Mouse (Mus musculus) ES-E14 (cell line): ENCODE measurements at regions not wholly inside any gene's neighbourhood (a gene's known extent, or its start where the extent isn't known, plus 50 kb on each side); places are given as distances from the start of the nearest gene placed in this dataset.
A peak's percentile ranks its signal among the peaks of the same experiment; 100 is the strongest.

Experiments used
- DNase-seq: peaks from one replicate; pipeline ENCODE4 v3.0.0-alpha.2; 2013; ENCODE audit warnings: low read depth, low spot score
- H3K27ac ChIP-seq: 2 replicates; pipeline ENCODE4 v1.5.1; 2012; ENCODE audit warnings: low read depth, mild to moderate bottlenecking, low read length, moderate library complexity, mixed read lengths; ENCODE audit not compliant: poor library complexity, insufficient read depth, severe bottlenecking
- H3K36me3 ChIP-seq: 2 replicates; pipeline ENCODE4 v1.6.1; 2012; ENCODE audit warnings: mild to moderate bottlenecking, low read length, moderate library complexity, mixed read lengths; ENCODE audit not compliant: control insufficient read depth, poor library complexity, insufficient read depth, severe bottlenecking
- H3K4me1 ChIP-seq, 2 experiments: fragments of 150-350 bp in 1 of 2; sonication (generic) in 1 of 2; 2 replicates each; pipeline ENCODE4 v1.6.1; 2012; ENCODE audit warnings: low read length in 2 of 2, mild to moderate bottlenecking in 1 of 2, mixed read lengths in 1 of 2; ENCODE audit not compliant: control insufficient read depth in 2 of 2, insufficient read depth in 2 of 2, poor library complexity in 1 of 2
- H3K4me3 ChIP-seq, 2 experiments: fragments of 150-350 bp in 1 of 2; sonication (generic) in 1 of 2; 2 replicates each; pipeline ENCODE4 v1.5.1; 2012; ENCODE audit warnings: low read length in 2 of 2, low read depth in 1 of 2, mild to moderate bottlenecking in 1 of 2, mixed read lengths in 1 of 2; ENCODE audit not compliant: insufficient read depth in 1 of 2, poor library complexity in 1 of 2, severe bottlenecking in 1 of 2
- H3K9ac ChIP-seq: 2 replicates; pipeline ENCODE4 v1.6.1; 2012; ENCODE audit warnings: low read depth, mild to moderate bottlenecking, low read length, mixed read lengths; ENCODE audit not compliant: poor library complexity, insufficient read depth, severe bottlenecking
- H3K9me3 ChIP-seq: fragments of 150-350 bp; sonication (generic); 2 replicates; pipeline ENCODE4 v1.6.1; 2012; ENCODE audit warnings: low read depth, mild to moderate bottlenecking, low read length; ENCODE audit not compliant: control insufficient read depth, insufficient read depth
- CHD2 ChIP-seq: IDR thresholded peaks from 2 replicates; pipeline ENCODE4 v1.6.1; 2014; ENCODE audit warnings: mild to moderate bottlenecking, low read depth, low read length, inconsistent platforms
- HCFC1 ChIP-seq: IDR thresholded peaks from 2 replicates; pipeline ENCODE4 v1.6.1; 2012; ENCODE audit warnings: low read length, inconsistent platforms, borderline replicate concordance; ENCODE audit not compliant: insufficient read depth
- MAFK ChIP-seq: IDR thresholded peaks from 2 replicates; pipeline ENCODE4 v1.6.1; 2014; ENCODE audit warnings: mild to moderate bottlenecking, low read depth, low read length, inconsistent platforms; ENCODE audit not compliant: insufficient read depth
- ZC3H11A ChIP-seq: IDR thresholded peaks from 2 replicates; pipeline ENCODE4 v1.6.1; 2012; ENCODE audit warnings: low read depth, mild to moderate bottlenecking, inconsistent platforms, low read length, borderline replicate concordance
- ZNF384 ChIP-seq: IDR thresholded peaks from 2 replicates; pipeline ENCODE4 v1.6.1; 2012; ENCODE audit warnings: low read depth, low read length, inconsistent platforms
- in situ Hi-C, 2 experiments: fragments of 600-800 bp; cut with MboI; formaldehyde crosslinking; loops; one replicate each; pipeline ENCODE4 v1.15.1; 2025; ENCODE audit warnings: low sequenced_read_pairs in 2 of 2, inconsistent platforms in 1 of 2; ENCODE audit not compliant: unreplicated experiment in 2 of 2

- in situ Hi-C loops = no loop called here
- no peak for DNase-seq
- Histone ChIP-seq H3K36me3 (no peaks in the 10 kb centered on the region), H3K9me3 (no peaks in the 10 kb centered on the region), H3K9ac (no peak overlapping the region), H3K4me3 (no peak overlapping the region), H3K4me1 (no peaks in the 10 kb centered on the region), H3K27ac (no peak overlapping the region)
- no peak for TF ChIP-seq ZNF384
- TF ChIP-seq MAFK = no peak
- TF ChIP-seq ZC3H11A = no peak
- no peak for TF ChIP-seq CHD2
- TF ChIP-seq HCFC1 = no peak
Measured at GRCm38 (mm10) chr7:136607278-136608120, 286.9 kb upstream of the Mgmt start.

DNA sequence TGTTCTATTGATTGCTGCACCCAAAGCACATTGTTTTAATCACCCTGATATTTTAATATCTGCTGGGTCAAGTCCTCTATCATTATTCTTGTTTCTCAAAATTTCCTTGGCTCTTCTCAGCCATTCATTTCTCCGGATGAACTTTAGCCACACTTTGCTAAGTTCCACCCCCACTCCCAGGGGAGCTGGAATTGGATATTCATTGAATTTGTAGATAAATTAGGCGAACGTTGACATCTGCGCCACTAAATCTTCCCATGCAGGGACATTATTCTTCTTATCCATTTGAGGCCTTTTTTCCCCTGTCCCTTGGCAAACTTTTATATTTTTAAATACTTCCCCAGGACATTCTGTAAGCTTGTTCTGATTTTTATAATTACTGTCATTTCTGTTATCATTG is 280.9 kb upstream of the Mgmt start:
- Histone ChIP-seq H3K27ac (no peak overlapping the region), H3K9ac (no peak overlapping the region), H3K4me1 (no peaks in the 10 kb centered on the region), H3K4me3 (no peak overlapping the region), H3K36me3 (no peaks in the 10 kb centered on the region), H3K9me3 (no peaks in the 10 kb centered on the region)
- DNase-seq = no peak
- TF ChIP-seq ZC3H11A (no peak), ZNF384 (no peak), MAFK (no peak), HCFC1 (no peak), CHD2 (no peak)
- in situ Hi-C loops = no loop called here

DNA sequence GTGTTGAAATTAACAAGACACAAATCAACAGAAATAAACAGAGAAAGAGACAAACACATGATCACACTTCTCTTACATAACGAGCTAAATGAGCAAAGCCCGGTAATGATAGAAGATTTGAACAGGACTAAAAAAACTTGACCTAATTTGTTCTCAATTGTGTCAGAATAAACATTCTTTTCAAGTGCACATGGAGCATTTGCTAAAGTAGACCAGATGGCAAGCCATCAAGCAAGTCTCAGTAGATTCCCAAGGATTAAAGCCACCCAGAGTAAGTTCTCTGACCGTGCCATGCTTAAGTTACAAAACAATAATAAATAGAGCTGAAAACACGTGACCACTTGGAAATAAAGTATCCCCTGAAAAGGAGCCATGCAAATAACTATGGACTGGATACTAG is 269.9 kb upstream of the Mgmt start:
- in situ Hi-C loops = no loop called here
- TF ChIP-seq ZNF384 = no peak
- TF ChIP-seq ZC3H11A = no peak
- no peak for TF ChIP-seq CHD2
- no peak for TF ChIP-seq MAFK
- TF ChIP-seq HCFC1 = no peak
- Histone ChIP-seq H3K4me3 (no peak overlapping the region), H3K27ac (no peak overlapping the region), H3K9me3 (no peaks in the 10 kb centered on the region), H3K4me1 (no peaks in the 10 kb centered on the region), H3K9ac (no peak overlapping the region), H3K36me3 (no peaks in the 10 kb centered on the region)
- no peak for DNase-seq

- Histone ChIP-seq H3K4me3 (no peak overlapping the region), H3K9me3 (no peaks in the 10 kb centered on the region), H3K27ac (no peak overlapping the region), H3K36me3 (no peaks in the 10 kb centered on the region), H3K4me1 (no peaks in the 10 kb centered on the region), H3K9ac (no peak overlapping the region)
- in situ Hi-C loops = no loop called here
- DNase-seq = no peak
- no peak for TF ChIP-seq ZNF384
- no peak for TF ChIP-seq MAFK
- no peak for TF ChIP-seq CHD2
- TF ChIP-seq ZC3H11A = no peak
- no peak for TF ChIP-seq HCFC1
Measured at GRCm38 (mm10) chr7:136631089-136631488, 263.3 kb upstream of the Mgmt start.

DNA sequence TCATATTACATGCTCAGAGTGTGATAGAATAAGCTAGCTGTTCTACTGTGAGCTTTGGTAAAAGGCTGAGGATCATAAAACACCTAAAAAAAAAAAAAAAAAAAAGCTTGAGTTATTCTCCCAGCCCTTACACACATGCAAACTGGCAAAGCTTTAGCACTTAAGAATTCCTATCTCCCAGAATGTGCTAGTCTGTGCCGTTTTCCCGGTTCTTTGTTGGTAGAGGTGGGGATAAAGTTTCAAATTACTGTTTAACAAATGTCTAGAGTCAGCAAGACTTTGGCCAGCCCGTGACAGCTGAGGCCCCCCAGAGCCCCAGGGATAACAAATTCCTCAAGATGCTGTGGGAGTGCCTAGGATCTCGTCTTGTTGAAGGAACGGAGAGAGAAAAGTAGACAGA is 254.3 kb upstream of the Mgmt start:
- Histone ChIP-seq H3K4me3 (no peak overlapping the region), H3K36me3 (no peaks in the 10 kb centered on the region), H3K9me3 (no peaks in the 10 kb centered on the region), H3K9ac (no peak overlapping the region), H3K4me1 (no peaks in the 10 kb centered on the region), H3K27ac (no peak overlapping the region)
- no peak for DNase-seq
- in situ Hi-C loops = no loop called here
- TF ChIP-seq MAFK (0 out of 2 replicates have a peak, but pooled peaks have one; percentile 9), ZNF384 (no peak), ZC3H11A (no peak), CHD2 (no peak)
